In the genomic region with DNA sequence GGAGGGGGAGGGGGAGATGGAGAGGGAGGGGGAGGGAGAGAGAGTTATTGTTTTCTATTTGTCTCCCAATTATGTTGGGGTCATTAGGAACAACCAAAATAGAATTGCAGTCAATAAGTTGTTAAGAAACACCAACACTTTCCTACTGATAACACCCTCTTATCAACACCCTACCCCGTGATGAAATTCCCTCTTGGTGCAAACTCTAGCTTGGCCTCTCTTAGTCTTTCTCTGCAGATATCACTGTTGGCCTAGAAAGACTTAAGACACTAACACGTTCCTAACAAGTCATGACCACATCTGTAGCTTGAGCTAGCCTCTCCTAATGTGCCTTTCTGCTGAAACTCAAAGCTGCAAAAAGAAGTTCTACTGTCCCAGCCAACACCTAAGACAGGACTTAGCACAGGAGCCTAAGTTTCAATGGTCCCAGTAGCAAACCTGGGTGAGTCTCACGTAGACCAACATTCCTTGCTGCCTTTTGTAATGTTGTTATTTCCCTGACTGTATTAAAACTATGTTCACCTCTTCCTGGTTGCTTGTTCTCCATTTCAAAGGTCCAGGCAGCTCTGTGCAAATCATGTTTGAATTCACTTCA, we compare ENCODE assay signal across 11 mouse cellular contexts. TPM values are rescaled to one million over a fixed set of nuclear protein-coding genes. Genes with fewer than 3 reads are reported as not detected.
A peak's percentile ranks its signal among the peaks of the same experiment; 100 is the strongest.
DNase-seq lines count a peak whose midpoint lies in the region; ATAC-seq lines count a peak whose summit lies in the region.
"Had no signal": no experiment of that assay in that cellular context is flagged by ENCODE, and none has a peak within 500 bp of the region (broad histone marks: within the 10 kb centered on the region; RNA-seq: fewer than 3 reads in every experiment).

No protein-coding gene starts in this region.

- DNase-seq in liver, embryonic 13.5 days = no peak
- no peak for DNase-seq in liver
- DNase-seq in urinary bladder, postnatal 10 days (ENCODE audit: low spot score) = no peak
- DNase-seq in spleen, postnatal 36 days (ENCODE audit: low spot score in 2 of 2) = no peak

- no peak overlapping the region for H3K9ac ChIP-seq in liver, embryonic 13.5 days
- H3K9ac ChIP-seq in hindbrain, embryonic 15.5 days = no peak overlapping the region
- H3K9ac ChIP-seq in midbrain, embryonic 16.5 days (ENCODE audit: low read depth, low read length) = no peak overlapping the region
- H3K9ac ChIP-seq: lung, embryonic 14.5 days had no signal

- H3K27ac ChIP-seq in liver, embryonic 13.5 days = no peak overlapping the region
- no peak overlapping the region for H3K27ac ChIP-seq in hindbrain, embryonic 15.5 days (replicated peaks)
- no peak overlapping the region for H3K27ac ChIP-seq in midbrain, embryonic 16.5 days (ENCODE audit: low read length)

- H3K27me3 ChIP-seq in liver, embryonic 13.5 days = no peaks in the 10 kb centered on the region
- no peaks in the 10 kb centered on the region for H3K27me3 ChIP-seq in hindbrain, embryonic 15.5 days
- no peaks in the 10 kb centered on the region for H3K27me3 ChIP-seq in midbrain, embryonic 16.5 days (ENCODE audit: control insufficient read depth, insufficient read depth, low read depth, low read length)

- 0 out of 2 replicates have a peak, but pooled peaks have one; percentile 39 for ATAC-seq in liver, embryonic 13.5 days (ENCODE audit: low read depth)
- ATAC-seq in erythroid progenitor cell, adult 5-6 weeks (replicated peaks; ENCODE audit: low FRiP score, poor library complexity, severe bottlenecking) = peak; percentile 30
- peak; percentile 32; the same call in 1 of the 2 replicates for ATAC-seq in hindbrain, embryonic 15.5 days (ENCODE audit: low FRiP score, low read depth)
- peak; percentile 39; the same call in 1 of the 2 replicates for ATAC-seq in midbrain, embryonic 16.5 days

- no peaks in the 10 kb centered on the region for H3K9me3 ChIP-seq in liver, embryonic 13.5 days (replicated peaks)
- H3K9me3 ChIP-seq in hindbrain, embryonic 15.5 days = no peaks in the 10 kb centered on the region
- H3K9me3 ChIP-seq in midbrain, embryonic 16.5 days (replicated peaks; ENCODE audit: control insufficient read depth, low read length, poor library complexity, severe bottlenecking) = no peaks in the 10 kb centered on the region

- no peak overlapping the region for H3K4me3 ChIP-seq in liver, embryonic 13.5 days (replicated peaks)
- no peak overlapping the region for H3K4me3 ChIP-seq in hindbrain, embryonic 15.5 days
- H3K4me3 ChIP-seq in midbrain, embryonic 16.5 days (ENCODE audit: low read depth, low read length) = no peak overlapping the region

- 55% methylated on average over 3 of the region's 3 CpGs for WGBS in liver, embryonic 13.5 days (ENCODE audit: insufficient replicate concordance)
- WGBS in hindbrain, embryonic 15.5 days = 96% methylated on average over 3 of the region's 3 CpGs
- 92% methylated on average over 3 of the region's 3 CpGs for WGBS in midbrain, embryonic 16.5 days

- no peak overlapping the region for H3K4me2 ChIP-seq in liver, embryonic 13.5 days
- H3K4me2 ChIP-seq in hindbrain, embryonic 15.5 days = no peak overlapping the region
- H3K4me2 ChIP-seq in midbrain, embryonic 16.5 days (ENCODE audit: low read length) = no peak overlapping the region
- H3K4me2 ChIP-seq: lung, embryonic 14.5 days had no signal

- no peaks in the 10 kb centered on the region for H3K36me3 ChIP-seq in liver, embryonic 13.5 days
- no peaks in the 10 kb centered on the region for H3K36me3 ChIP-seq in hindbrain, embryonic 15.5 days
- no peaks in the 10 kb centered on the region for H3K36me3 ChIP-seq in midbrain, embryonic 16.5 days (ENCODE audit: control insufficient read depth, insufficient read depth, low read length)

- H3K4me1 ChIP-seq in liver, embryonic 13.5 days (replicated peaks) = peaks cover 14% of the 10 kb centered on the region; the same call in 1 of the 2 replicates
- H3K4me1 ChIP-seq in hindbrain, embryonic 15.5 days (replicated peaks) = 0 out of 2 replicates have a peak, but pooled peaks cover 2% of the 10 kb centered on the region
- no peaks in the 10 kb centered on the region for H3K4me1 ChIP-seq in midbrain, embryonic 16.5 days (ENCODE audit: control insufficient read depth, insufficient read depth, low read length)

RNA-seq across cellular contexts. Expression of a gene that starts 11.1 kb away (rescaled TPM):
- 1.7 and 2.1 TPM in 2 replicates for polyA plus RNA-seq in liver, embryonic 13.5 days (2015; fragmentation: Nextera tagmentation; extraction: Ambion mirVana)
- total RNA-seq in erythroid progenitor cell, adult 5-6 weeks (2015; ENCODE audit: low replicate concordance) = 15.1 and 26.3 TPM in 2 replicates
- 0.77 and 2.3 TPM in 2 replicates for total RNA-seq in erythroid progenitor cell, adult 5-6 weeks (2017; ENCODE audit: low replicate concordance)
- 0.12 TPM in 1 of 2 replicates, not detected in the other for polyA plus RNA-seq in hindbrain, embryonic 15.5 days (2015; fragmentation: Nextera tagmentation; extraction: Ambion mirVana)
- polyA plus RNA-seq in midbrain, embryonic 16.5 days (2015; fragmentation: Nextera tagmentation; extraction: Ambion mirVana) = not detected in 2 replicates
- total RNA-seq: layer of hippocampus, postnatal 14 days; left cerebral cortex, postnatal 4 days had no signal
- polyA plus RNA-seq: heart, embryonic 14.5 days had no signal

RNA-seq across cellular contexts. Expression of a gene that starts 26.8 kb away (rescaled TPM):
- 7.0 and 7.9 TPM in 2 replicates for polyA plus RNA-seq in liver, embryonic 13.5 days (2015; fragmentation: Nextera tagmentation; extraction: Ambion mirVana)
- 1.4 and 2.9 TPM in 2 replicates for total RNA-seq in erythroid progenitor cell, adult 5-6 weeks (2015; ENCODE audit: low replicate concordance)
- 1.8 and 3.2 TPM in 2 replicates for total RNA-seq in erythroid progenitor cell, adult 5-6 weeks (2017; ENCODE audit: low replicate concordance)
- 113 and 123 TPM in 2 replicates for polyA plus RNA-seq in hindbrain, embryonic 15.5 days (2015; fragmentation: Nextera tagmentation; extraction: Ambion mirVana)
- 177 and 180 TPM in 2 replicates for polyA plus RNA-seq in midbrain, embryonic 16.5 days (2015; fragmentation: Nextera tagmentation; extraction: Ambion mirVana)

Comparison
In these comparisons a context has a peak if more than half of its experiments do, and no peak if none do; other contexts are left out.
1. RNA of a gene that starts 26.8 kb away (polyA plus RNA-seq): 177 to 180 TPM in midbrain, embryonic 16.5 days and 113 to 123 TPM in hindbrain, embryonic 15.5 days; 7.0 to 7.9 TPM in liver, embryonic 13.5 days; every median in the first group is over 10 times any median in the second.
2. Peak in every context shown above with its lines, with median percentiles within 50 percentile points of each other: ATAC-seq.